Mouse (Mus musculus): ENCODE results near the gene Rpl22l1.

GRCm38 (mm10) chr3:28827605-28828004 is 22.4 kb downstream of the Rpl22l1 start:
- TF ChIP-seq CTCF (IDR thresholded peaks at IDR 0.05; ENCODE audit: control insufficient read depth, insufficient read depth, insufficient replicate concordance, low read depth, low read length) (no peak), POLR2A (IDR thresholded peaks at IDR 0.05; ENCODE audit: control insufficient read depth, low read depth, low read length) (no peak)

Measured in testis, adult 2 months (tissue).